Mouse (Mus musculus): ENCODE measurements at regions not wholly inside any gene's neighbourhood (a gene's known extent, or its start where the extent isn't known, plus 50 kb on each side); places are given as distances from the start of the nearest gene placed in this dataset.

GRCm38 (mm10) chr2:12614345-12614744 lies 195.1 kb upstream of the Mindy3 start:
- CTCF ChIA-PET, result no interaction called here

GRCm38 (mm10) chr2:12613858-12614257 lies 194.6 kb upstream of the Mindy3 start:
- CTCF ChIA-PET, result no interaction called here

- CTCF ChIA-PET, result no interaction called here
Observed at GRCm38 (mm10) chr2:12582566-12582965, 163.3 kb upstream of the Mindy3 start.

GRCm38 (mm10) chr2:12557736-12558135 lies 138.5 kb upstream of the Mindy3 start:
- CTCF ChIA-PET, result no interaction called here

- CTCF ChIA-PET, result no interaction called here
Observed at GRCm38 (mm10) chr2:12522411-12522810, 103.1 kb upstream of the Mindy3 start.

- CTCF ChIA-PET, result no interaction called here
Observed at GRCm38 (mm10) chr2:12521744-12522143, 102.5 kb upstream of the Mindy3 start.

GRCm38 (mm10) chr2:12492369-12492768 lies 73.1 kb upstream of the Mindy3 start:
- CTCF ChIA-PET, result interaction anchor here (0.6 kb wide), 1 partner anchor 22 kb away, joined by 3 read pairs; no protein-coding TSS in a partner anchor

- CTCF ChIA-PET, result no interaction called here
Observed at GRCm38 (mm10) chr2:12469440-12470339, 50.4 kb upstream of the Mindy3 start.
